Mouse (Mus musculus): ENCODE data around the gene Zfp36l2. TPM values are rescaled to one million over a fixed set of nuclear protein-coding genes. Genes with fewer than 3 reads are reported as not detected.

Zfp36l2 gene
- total RNA-seq, 2 experiments from 2014 or later, result 11.6 to 12.3 TPM

- no peak for DNase-seq
- intact Hi-C loops (cut with DNase I), result no loop called here
Observed at GRCm38 (mm10) chr17:84141691-84142090, 46.1 kb downstream of the Zfp36l2 start.

GRCm38 (mm10) chr17:84140822-84141507 lies 46.8 kb downstream of the Zfp36l2 start:
- intact Hi-C loops (cut with DNase I), result no loop called here
- no peak for DNase-seq

GRCm38 (mm10) chr17:84137393-84138171 lies 50.2 kb downstream of the Zfp36l2 start:
- DNase-seq, result no peak
- intact Hi-C loops (cut with DNase I), result no loop called here

- no peak for DNase-seq
- intact Hi-C loops (cut with DNase I), result no loop called here
Observed at GRCm38 (mm10) chr17:84136669-84137392, 50.9 kb downstream of the Zfp36l2 start.

GRCm38 (mm10) chr17:84136217-84136616 lies 51.5 kb downstream of the Zfp36l2 start:
- intact Hi-C loops (cut with DNase I), result no loop called here
- no peak for DNase-seq

- intact Hi-C loops (cut with DNase I), result no loop called here
- no peak for DNase-seq
Observed at GRCm38 (mm10) chr17:84135243-84135642, 52.5 kb downstream of the Zfp36l2 start.
